Mouse (Mus musculus) heart, embryonic 10.5 days (tissue): ENCODE measurements around the gene 1190005I06Rik. TPM values are rescaled to one million over a fixed set of nuclear protein-coding genes. Genes with fewer than 3 reads are reported as not detected.
"Not testable (repeated sequence)": the region's sequence is repeated elsewhere in the genome, so short reads cannot be mapped to it uniquely, and the experiment has no call there.

Experiments used
- DNase-seq: peaks from one replicate; pipeline ENCODE4 v3.0.0-alpha.2; 2017; ENCODE audit warnings: low spot score
- H3K27ac ChIP-seq: fragments of 300-500 bp; sonication (generic); 2 replicates; pipeline ENCODE4 v1.5.1; 2016; ENCODE audit warnings: mild to moderate bottlenecking
- H3K27me3 ChIP-seq: fragments of 300-500 bp; sonication (generic); 2 replicates; pipeline ENCODE4 v1.6.1; 2016; ENCODE audit warnings: mild to moderate bottlenecking; ENCODE audit not compliant: poor library complexity, insufficient read depth, severe bottlenecking
- H3K36me3 ChIP-seq: fragments of 300-500 bp; sonication (generic); 2 replicates; pipeline ENCODE4 v1.6.1; 2016; ENCODE audit warnings: mild to moderate bottlenecking, moderate library complexity
- H3K4me1 ChIP-seq: fragments of 300-500 bp; sonication (generic); 2 replicates; pipeline ENCODE4 v1.6.1; 2016; ENCODE audit warnings: mild to moderate bottlenecking
- H3K4me3 ChIP-seq: fragments of 300-500 bp; sonication (generic); 2 replicates; pipeline ENCODE4 v1.5.1; 2016; ENCODE audit warnings: mild to moderate bottlenecking, moderate library complexity
- H3K9me3 ChIP-seq: fragments of 300-500 bp; sonication (generic); 2 replicates; pipeline ENCODE4 v1.6.1; 2016; ENCODE audit warnings: mild to moderate bottlenecking, moderate library complexity
- WGBS: fragments of 180-500 bp; shearing (Covaris S2); methylation state at CpG from one replicate; pipeline ENCODE4 v1.1.7; 2016; 5-methylcytosine and 5-hydroxymethylcytosine counted together
- polyA plus RNA-seq: library from polyadenylated mRNA; unstranded; fragments of >200 nt; fragmentation: Nextera tagmentation; extraction: Ambion mirVana; gene quantifications from 2 replicates; pipeline ENCODE4 v1.2.1, GENCODE M21; 2016

Gene 1190005I06Rik
- polyA plus RNA-seq, 1 experiment from 2014 or later: 7.7 TPM

GRCm38 (mm10) chr8:120680405-120680804 lies 33.0 kb upstream of the 1190005I06Rik start:
- not testable (repeated sequence) for H3K27ac ChIP-seq, H3K9me3 ChIP-seq, H3K36me3 ChIP-seq, DNase-seq, H3K4me3 ChIP-seq
- peaks cover 30% of the 10 kb centered on the region for H3K27me3 ChIP-seq
- H3K4me1 ChIP-seq: peaks cover 12% of the 10 kb centered on the region
- WGBS: 54% methylated on average over 7 of the region's 7 CpGs

GRCm38 (mm10) chr8:120679629-120680387 lies 32.4 kb upstream of the 1190005I06Rik start:
- 32% methylated on average over 11 of the region's 11 CpGs for WGBS
- Histone ChIP-seq H3K27me3 (peaks cover 25% of the 10 kb centered on the region), H3K27ac (no peak overlapping the region), H3K9me3 (no peaks in the 10 kb centered on the region), H3K4me3 (no peak overlapping the region), H3K36me3 (peaks cover 12% of the 10 kb centered on the region; the same call in 1 of the 2 replicates), H3K4me1 (peaks cover 8% of the 10 kb centered on the region)
- DNase-seq: no peak

GRCm38 (mm10) chr8:120678447-120678846 lies 31.0 kb upstream of the 1190005I06Rik start:
- Histone ChIP-seq H3K36me3 (peaks cover 21% of the 10 kb centered on the region), H3K9me3 (no peaks in the 10 kb centered on the region), H3K27ac (no peak overlapping the region), H3K27me3 (peaks cover 19% of the 10 kb centered on the region), H3K4me3 (no peak overlapping the region), H3K4me1 (peaks cover 7% of the 10 kb centered on the region)
- 12% methylated on average over 10 of the region's 10 CpGs for WGBS
- DNase-seq: peak; percentile 90

- peaks cover 48% of the 10 kb centered on the region for H3K36me3 ChIP-seq
- no peak for DNase-seq
- H3K4me1 ChIP-seq: peaks cover 7% of the 10 kb centered on the region
- WGBS: 74% methylated on average over 8 of the region's 8 CpGs
- no peaks in the 10 kb centered on the region for H3K9me3 ChIP-seq
- no peak overlapping the region for H3K4me3 ChIP-seq
- peaks cover 5% of the 10 kb centered on the region; the same call in 1 of the 2 replicates for H3K27me3 ChIP-seq
- no peak overlapping the region for H3K27ac ChIP-seq
Observed at GRCm38 (mm10) chr8:120675718-120676117, 28.3 kb upstream of the 1190005I06Rik start.

- Histone ChIP-seq H3K4me3 (no peak overlapping the region), H3K4me1 (peaks cover 8% of the 10 kb centered on the region), H3K27ac (no peak overlapping the region), H3K36me3 (peaks cover 58% of the 10 kb centered on the region), H3K9me3 (no peaks in the 10 kb centered on the region), H3K27me3 (no peaks in the 10 kb centered on the region)
- DNase-seq: no peak
- 93% methylated on average over 7 of the region's 7 CpGs for WGBS
Observed at GRCm38 (mm10) chr8:120673298-120673697, 25.9 kb upstream of the 1190005I06Rik start.

- WGBS: 86% methylated on average over 16 of the region's 16 CpGs
- Histone ChIP-seq H3K4me3 (no peak overlapping the region), H3K27me3 (no peaks in the 10 kb centered on the region), H3K9me3 (no peaks in the 10 kb centered on the region), H3K36me3 (peaks cover 58% of the 10 kb centered on the region), H3K4me1 (peaks cover 8% of the 10 kb centered on the region), H3K27ac (no peak overlapping the region)
- no peak for DNase-seq
Observed at GRCm38 (mm10) chr8:120672626-120673229, 25.3 kb upstream of the 1190005I06Rik start.

- no peak for DNase-seq
- peaks cover 12% of the 10 kb centered on the region for H3K4me1 ChIP-seq
- no peak overlapping the region for H3K27ac ChIP-seq
- H3K36me3 ChIP-seq: peaks cover 54% of the 10 kb centered on the region
- H3K4me3 ChIP-seq: no peak overlapping the region
- no peaks in the 10 kb centered on the region for H3K27me3 ChIP-seq
- WGBS: 80% methylated on average over 6 of the region's 6 CpGs
- no peaks in the 10 kb centered on the region for H3K9me3 ChIP-seq
Observed at GRCm38 (mm10) chr8:120671775-120672174, 24.3 kb upstream of the 1190005I06Rik start.

GRCm38 (mm10) chr8:120668374-120668905 lies 21.0 kb upstream of the 1190005I06Rik start, which contains the start of gene Emc8:
Emc8 (minus strand) TSS chr8:120668573.
- under 1% methylated on average over 45 of the region's 51 CpGs for WGBS
- Histone ChIP-seq H3K4me3 (peak within 1 kb of the TSS; percentile 92), H3K27ac (peak within 1 kb of the TSS; percentile 98), H3K27me3 (no peaks in the 10 kb centered on the region), H3K4me1 (peaks cover 41% of the 10 kb centered on the region), H3K36me3 (peaks cover 48% of the 10 kb centered on the region), H3K9me3 (no peaks in the 10 kb centered on the region)
- no peak for DNase-seq

GRCm38 (mm10) chr8:120667561-120668373 lies 20.3 kb upstream of the 1190005I06Rik start, which contains the start of the genes Gm27021 and Cox4i1:
Gm27021 (minus strand) TSS chr8:120668079.
Cox4i1 (plus strand) TSS chr8:120668222.
- H3K9me3 ChIP-seq: no peaks in the 10 kb centered on the region
- H3K4me3 ChIP-seq: peak within 1 kb of the TSS; percentile 92
- H3K36me3 ChIP-seq: peaks cover 41% of the 10 kb centered on the region
- no peaks in the 10 kb centered on the region for H3K27me3 ChIP-seq
- under 1% methylated on average over 105 of the region's 105 CpGs for WGBS
- DNase-seq: peak; percentile 97
- peaks cover 44% of the 10 kb centered on the region for H3K4me1 ChIP-seq
- H3K27ac ChIP-seq: peak within 1 kb of the TSS; percentile 98

- no peaks in the 10 kb centered on the region for H3K9me3 ChIP-seq
- DNase-seq: no peak
- H3K4me3 ChIP-seq: peak overlapping the region; percentile 92
- WGBS: 4% methylated on average over 17 of the region's 17 CpGs
- peaks cover 44% of the 10 kb centered on the region for H3K4me1 ChIP-seq
- no peaks in the 10 kb centered on the region for H3K27me3 ChIP-seq
- peak overlapping the region; percentile 98 for H3K27ac ChIP-seq
- peaks cover 33% of the 10 kb centered on the region for H3K36me3 ChIP-seq
Observed at GRCm38 (mm10) chr8:120666807-120667470, 19.5 kb upstream of the 1190005I06Rik start.

- peaks cover 44% of the 10 kb centered on the region for H3K4me1 ChIP-seq
- DNase-seq: no peak
- peak overlapping the region; percentile 92 for H3K4me3 ChIP-seq
- H3K36me3 ChIP-seq: peaks cover 22% of the 10 kb centered on the region
- H3K27me3 ChIP-seq: no peaks in the 10 kb centered on the region
- WGBS: 77% methylated on average over 3 of the region's 3 CpGs
- no peaks in the 10 kb centered on the region for H3K9me3 ChIP-seq
- peak overlapping the region; percentile 29; the same call in 1 of the 2 replicates for H3K27ac ChIP-seq
Observed at GRCm38 (mm10) chr8:120665726-120666455, 18.5 kb upstream of the 1190005I06Rik start.
